ENCODE assay signal across 8 mouse cellular contexts in the genomic region with DNA sequence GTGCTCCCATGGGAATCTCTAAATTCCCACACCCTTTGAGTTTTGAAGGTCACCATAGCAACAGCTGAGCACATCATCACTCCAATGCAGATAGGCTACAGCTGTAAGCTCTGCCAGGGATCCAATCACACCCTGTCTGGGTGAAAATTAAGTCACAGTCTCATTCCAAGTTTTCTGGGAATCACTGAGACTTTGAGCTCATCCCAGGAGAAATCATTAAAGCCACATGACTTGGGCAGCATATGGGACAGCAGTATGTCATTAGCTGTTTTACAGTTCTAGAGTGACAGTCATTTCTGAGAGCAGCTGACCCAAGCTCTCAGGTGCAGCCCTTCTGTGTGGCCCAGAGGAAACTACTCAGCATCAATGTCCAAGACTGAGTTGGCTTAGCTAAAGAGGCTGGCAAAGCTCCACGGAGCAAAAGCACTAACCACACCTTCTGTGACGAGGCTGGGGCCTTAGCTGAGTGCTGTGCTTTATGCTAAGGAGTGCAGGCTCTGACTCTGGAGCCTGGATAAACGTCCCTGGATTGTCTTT. TPM values are rescaled to one million over a fixed set of nuclear protein-coding genes. Genes with fewer than 3 reads are reported as not detected.
DNase-seq lines count a peak whose midpoint lies in the region; ATAC-seq and TF ChIP-seq lines count a peak whose summit lies in the region.

No protein-coding gene starts in this region.

- ATAC-seq in limb, embryonic 15.5 days (ENCODE audit: insufficient number of reproducible peaks, low FRiP score, low TSS enrichment, low read depth): peak; percentile 86

- TF ChIP-seq CTCF in layer of hippocampus, adult 2 months (conservative IDR thresholded peaks at IDR 0.05): no peak
- no peak for TF ChIP-seq CTCF in cerebellum, adult 2 months (IDR thresholded peaks at IDR 0.05; ENCODE audit: borderline replicate concordance, insufficient read depth, low read depth, low read length)

- no peaks in the 10 kb centered on the region for H3K27me3 ChIP-seq in limb, embryonic 15.5 days
- H3K27me3 ChIP-seq in cerebellum, adult 2 months (ENCODE audit: control insufficient read depth, insufficient read depth, low read length): no peaks in the 10 kb centered on the region

- TF ChIP-seq POLR2A in cerebellum, adult 2 months (IDR thresholded peaks at IDR 0.05; ENCODE audit: borderline replicate concordance, insufficient read depth, low read length): no peak

- no peaks in the 10 kb centered on the region for H3K36me3 ChIP-seq in limb, embryonic 15.5 days

- no peak overlapping the region for H3K27ac ChIP-seq in layer of hippocampus, adult 2 months
- no peak overlapping the region for H3K27ac ChIP-seq in limb, embryonic 15.5 days
- no peak overlapping the region for H3K27ac ChIP-seq in cerebellum, adult 2 months (ENCODE audit: insufficient read depth, low read length)

- H3K4me3 ChIP-seq in layer of hippocampus, adult 2 months: no peak overlapping the region
- no peak overlapping the region for H3K4me3 ChIP-seq in limb, embryonic 15.5 days
- no peak overlapping the region for H3K4me3 ChIP-seq in cerebellum, adult 2 months (replicated peaks; ENCODE audit: insufficient read depth, low read depth, low read length)

- DNase-seq in layer of hippocampus, adult 2 months (ENCODE audit: low spot score in 2 of 2): peak; percentile 5 to 17
- no peak for DNase-seq in layer of hippocampus, adult 9-10 months (ENCODE audit: low spot score)
- peak; percentile 19 for DNase-seq in embryo, embryonic 10.5 days (ENCODE audit: low spot score)
- peak; percentile 9 for DNase-seq in forelimb bud, embryonic 11.5 days (ENCODE audit: low read depth, low spot score)
- DNase-seq in cerebellum, adult 2 months: no peak
- no peak for DNase-seq in kidney, postnatal 10 days
- no peak for DNase-seq in cerebellum, adult 11 months

- WGBS in limb, embryonic 15.5 days: 21% methylated on average over 3 of the region's 3 CpGs
- WGBS in cerebellum, adult 2 months: 9% methylated on average over 3 of the region's 3 CpGs

- no peaks in the 10 kb centered on the region for H3K9me3 ChIP-seq in limb, embryonic 15.5 days

- H3K9ac ChIP-seq in limb, embryonic 15.5 days: no peak overlapping the region

- no peak overlapping the region for H3K4me2 ChIP-seq in limb, embryonic 15.5 days

- no peaks in the 10 kb centered on the region for H3K4me1 ChIP-seq in limb, embryonic 15.5 days
- H3K4me1 ChIP-seq in cerebellum, adult 2 months (ENCODE audit: control insufficient read depth, insufficient read depth, low read length): no peaks in the 10 kb centered on the region

RNA-seq across cellular contexts. Expression of a gene that starts 42.3 kb away (rescaled TPM):
- 1 to 10 TPM; 1.0 to 1.4 TPM for total RNA-seq in layer of hippocampus, adult 2 months (2021)
- 4.6 and 5.7 TPM in 2 replicates for polyA plus RNA-seq in limb, embryonic 15.5 days (2015; fragmentation: Nextera tagmentation; extraction: Ambion mirVana)
- polyA plus RNA-seq in cerebellum, adult 2 months (2012; rRNA removed): 0.21 and 0.49 TPM in 2 replicates

Comparison
In these comparisons a context has a peak if more than half of its experiments do, and no peak if none do; other contexts are left out.
1. DNase-seq: peak in layer of hippocampus, adult 2 months (2 of 2), embryo, embryonic 10.5 days (single experiment) and forelimb bud, embryonic 11.5 days (single experiment); none in layer of hippocampus, adult 9-10 months (single experiment), cerebellum, adult 2 months (0 of 2), kidney, postnatal 10 days (single experiment) and cerebellum, adult 11 months (single experiment).